Mouse (Mus musculus) ES-E14 (cell line): Measurements from ENCODE around the gene Ttc41. TPM values are rescaled to one million over a fixed set of nuclear protein-coding genes. Genes with fewer than 3 reads are reported as not detected.
"Not testable (repeated sequence)": the region's sequence is repeated elsewhere in the genome, so short reads cannot be mapped to it uniquely, and the experiment has no call there.

Experiments used
- DNase-seq: peaks from one replicate; pipeline ENCODE4 v3.0.0-alpha.2; 2013; ENCODE audit warnings: low read depth, low spot score
- H3K27ac ChIP-seq: 2 replicates; pipeline ENCODE4 v1.5.1; 2012; ENCODE audit warnings: low read depth, mild to moderate bottlenecking, low read length, moderate library complexity, mixed read lengths; ENCODE audit not compliant: poor library complexity, insufficient read depth, severe bottlenecking
- H3K36me3 ChIP-seq: 2 replicates; pipeline ENCODE4 v1.6.1; 2012; ENCODE audit warnings: mild to moderate bottlenecking, low read length, moderate library complexity, mixed read lengths; ENCODE audit not compliant: control insufficient read depth, poor library complexity, insufficient read depth, severe bottlenecking
- H3K4me1 ChIP-seq, 2 experiments: fragments of 150-350 bp in 1 of 2; sonication (generic) in 1 of 2; 2 replicates each; pipeline ENCODE4 v1.6.1; 2012; ENCODE audit warnings: low read length in 2 of 2, mild to moderate bottlenecking in 1 of 2, mixed read lengths in 1 of 2; ENCODE audit not compliant: control insufficient read depth in 2 of 2, insufficient read depth in 2 of 2, poor library complexity in 1 of 2
- H3K4me3 ChIP-seq, 2 experiments: fragments of 150-350 bp in 1 of 2; sonication (generic) in 1 of 2; 2 replicates each; pipeline ENCODE4 v1.5.1; 2012; ENCODE audit warnings: low read length in 2 of 2, low read depth in 1 of 2, mild to moderate bottlenecking in 1 of 2, mixed read lengths in 1 of 2; ENCODE audit not compliant: insufficient read depth in 1 of 2, poor library complexity in 1 of 2, severe bottlenecking in 1 of 2
- H3K9ac ChIP-seq: 2 replicates; pipeline ENCODE4 v1.6.1; 2012; ENCODE audit warnings: low read depth, mild to moderate bottlenecking, low read length, mixed read lengths; ENCODE audit not compliant: poor library complexity, insufficient read depth, severe bottlenecking
- H3K9me3 ChIP-seq: fragments of 150-350 bp; sonication (generic); 2 replicates; pipeline ENCODE4 v1.6.1; 2012; ENCODE audit warnings: low read depth, mild to moderate bottlenecking, low read length; ENCODE audit not compliant: control insufficient read depth, insufficient read depth
- CHD2 ChIP-seq: IDR thresholded peaks from 2 replicates; pipeline ENCODE4 v1.6.1; 2014; ENCODE audit warnings: mild to moderate bottlenecking, low read depth, low read length, inconsistent platforms
- HCFC1 ChIP-seq: IDR thresholded peaks from 2 replicates; pipeline ENCODE4 v1.6.1; 2012; ENCODE audit warnings: low read length, inconsistent platforms, borderline replicate concordance; ENCODE audit not compliant: insufficient read depth
- ZC3H11A ChIP-seq: IDR thresholded peaks from 2 replicates; pipeline ENCODE4 v1.6.1; 2012; ENCODE audit warnings: low read depth, mild to moderate bottlenecking, inconsistent platforms, low read length, borderline replicate concordance
- in situ Hi-C, 2 experiments: fragments of 600-800 bp; cut with MboI; formaldehyde crosslinking; loops; one replicate each; pipeline ENCODE4 v1.15.1; 2025; ENCODE audit warnings: low sequenced_read_pairs in 2 of 2, inconsistent platforms in 1 of 2; ENCODE audit not compliant: unreplicated experiment in 2 of 2
- total RNA-seq: library from RNA; depleted of rRNA; stranded (reverse); fragments of 300-350 nt; gene quantifications from 2 replicates; pipeline ENCODE4 v1.2.3, GENCODE M21; 2012; rRNA removed

Ttc41 gene
- 1.1 and 1.6 TPM in 2 replicates for total RNA-seq

DNA sequence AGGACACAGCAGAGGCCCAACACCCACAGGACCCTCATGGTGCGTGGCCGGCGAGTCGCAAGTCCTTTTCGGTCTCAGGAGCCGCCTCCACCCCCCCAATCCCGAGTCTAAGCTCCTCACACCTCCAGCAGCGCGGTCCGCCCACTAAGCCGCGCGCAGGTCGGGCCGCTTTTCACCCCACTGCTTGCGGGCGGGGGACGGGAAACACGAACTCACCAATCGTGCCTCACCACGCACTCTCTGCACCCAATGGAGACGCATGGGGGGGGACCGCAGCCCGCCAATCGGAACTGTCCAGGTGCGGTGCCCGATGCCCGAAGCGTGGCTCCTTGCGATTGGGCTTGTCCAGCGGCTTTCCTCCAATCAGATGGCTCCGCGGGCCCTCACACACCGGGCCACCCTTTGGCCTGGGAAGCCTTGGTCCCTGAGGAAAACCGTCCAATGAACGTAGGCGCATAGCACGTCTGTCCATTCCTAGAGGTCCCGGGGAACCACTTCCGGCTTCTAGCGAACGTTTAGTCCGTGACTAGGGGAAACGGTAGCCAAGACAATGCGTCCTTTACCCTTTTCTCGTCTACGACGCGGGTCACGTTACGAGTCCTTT lies at the start of gene Ttc41, which contains the start of gene Hsp90b1:
TSS of gene Ttc41 (plus strand) at position 494 of the 604 bp plus-strand sequence.
TSS of gene Hsp90b1 (minus strand) at position 192 of the 604 bp plus-strand sequence.
- DNase-seq, result peak; percentile 97
- H3K36me3 ChIP-seq, result peaks cover 31% of the 10 kb centered on the region
- in situ Hi-C loops, result no loop called here
- TF ChIP-seq CHD2 (peak; percentile 83), ZC3H11A (no peak)
- peak within 1 kb of the TSS; percentile 93 to 94 for H3K4me3 ChIP-seq
- peaks cover 0 to 2% of the 10 kb centered on the region in 2 experiments; a peak in 1 of 4 replicates for H3K4me1 ChIP-seq
- peak within 1 kb of the TSS; percentile 78 for H3K27ac ChIP-seq
- no peaks in the 10 kb centered on the region for H3K9me3 ChIP-seq
- peak within 1 kb of the TSS; percentile 98 for H3K9ac ChIP-seq

DNA sequence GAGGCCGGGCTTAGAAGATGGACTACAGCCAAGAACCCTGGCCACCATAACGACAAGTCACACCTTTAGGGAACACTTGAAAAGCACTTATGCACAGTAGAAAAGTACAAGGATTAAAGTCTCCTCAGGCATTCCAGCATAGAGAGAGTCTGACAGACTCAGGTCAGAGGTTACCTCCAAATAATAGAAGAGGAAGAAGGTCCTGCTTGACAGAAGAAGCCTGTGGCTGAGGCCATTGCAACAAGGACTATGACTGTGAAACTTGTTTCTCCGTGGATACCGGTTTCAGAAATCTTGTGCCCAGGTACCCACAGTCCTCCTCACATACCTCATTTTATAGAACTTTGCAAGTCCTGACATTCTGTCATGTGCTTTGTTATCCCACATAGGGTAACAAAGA lies 35.1 kb upstream of the Ttc41 start:
- H3K9me3 ChIP-seq, H3K9ac ChIP-seq, H3K4me3 ChIP-seq, H3K4me1 ChIP-seq, H3K27ac ChIP-seq, H3K36me3 ChIP-seq, in situ Hi-C loops, DNase-seq: not testable (repeated sequence)

DNA sequence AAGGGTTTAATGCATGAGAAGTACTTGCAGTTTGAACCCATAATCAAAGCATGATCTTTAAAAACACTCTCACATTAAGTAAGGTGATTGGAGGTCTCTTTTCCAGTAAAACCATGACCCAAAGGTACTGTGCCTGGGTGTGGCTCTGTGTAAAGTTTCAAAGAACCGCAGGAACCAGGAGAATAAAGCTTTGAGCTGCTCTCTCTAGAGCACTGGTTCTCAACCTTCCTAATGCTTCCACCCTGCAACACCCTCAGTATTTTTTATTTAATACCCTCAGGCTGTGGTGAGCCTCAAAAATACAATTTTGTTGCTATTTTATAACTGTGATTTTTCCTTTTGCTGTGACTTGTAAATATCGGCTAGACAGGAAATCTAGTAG lies 20.8 kb upstream of the Ttc41 start:
- not testable (repeated sequence) for H3K36me3 ChIP-seq, H3K27ac ChIP-seq, H3K9me3 ChIP-seq, DNase-seq, H3K9ac ChIP-seq, H3K4me1 ChIP-seq
- in situ Hi-C loops, result loop anchor here in 1 of 2 experiments (25.0 kb wide), 1 partner anchor 772 kb away; the partner anchor contains the start of gene Prdm4
- peak overlapping the region in 1 of 2 experiments; percentile 78; a peak in 1 of 4 replicates for H3K4me3 ChIP-seq

DNA sequence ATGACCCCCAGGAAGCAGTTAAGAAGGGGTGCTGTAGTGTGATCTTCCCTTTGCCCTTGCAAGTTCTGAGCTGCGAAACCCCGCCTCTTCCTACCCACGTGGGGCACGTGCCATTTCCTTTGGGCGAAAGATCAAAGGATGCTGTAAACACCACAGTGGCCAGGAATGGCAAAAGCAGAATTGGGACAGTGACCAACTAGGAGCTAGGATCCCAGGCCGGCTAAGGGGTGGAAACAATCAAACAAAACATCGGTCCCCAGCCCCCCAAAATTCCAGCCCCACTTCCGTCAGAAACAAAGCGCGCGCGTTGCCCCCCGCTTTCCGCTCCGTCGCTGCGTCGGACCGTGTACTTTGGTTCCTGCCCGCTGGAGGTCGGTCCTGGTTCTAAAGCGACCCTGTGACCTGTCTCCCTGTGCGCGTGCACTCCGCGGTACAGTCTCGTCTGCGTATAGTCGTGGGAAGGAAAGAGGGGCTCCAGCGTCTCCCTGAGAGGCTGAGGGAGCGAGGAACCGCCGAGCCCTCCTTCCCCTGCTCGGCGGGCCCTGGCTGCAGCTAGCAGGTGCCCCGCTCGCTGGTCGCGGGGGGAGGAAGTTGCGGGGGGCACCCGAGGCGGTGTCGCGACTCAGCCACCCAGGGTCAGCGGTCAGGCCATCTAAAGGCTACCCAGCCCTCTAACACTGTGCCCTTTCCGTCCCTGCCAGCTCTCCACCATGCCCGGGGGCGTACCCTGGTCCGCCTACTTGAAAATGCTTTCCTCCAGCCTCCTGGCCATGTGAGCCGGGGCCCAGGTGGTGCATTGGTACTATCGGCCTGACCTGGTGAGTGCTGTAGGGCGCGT lies 20.2 kb upstream of the Ttc41 start:
- H3K4me1 ChIP-seq, H3K36me3 ChIP-seq, H3K9me3 ChIP-seq: not testable (repeated sequence)
- H3K4me3 ChIP-seq, result peak overlapping the region; percentile 73 to 78
- TF ChIP-seq HCFC1, result peak; percentile 76; the same call in 1 of the 2 replicates
- DNase-seq, result peak; percentile 54
- peak overlapping the region; percentile 71 for H3K27ac ChIP-seq
- in situ Hi-C loops, result loop anchor here in 1 of 2 experiments (25.0 kb wide), 1 partner anchor 773 kb away; the partner anchor contains the start of gene Prdm4
- peak overlapping the region; percentile 77 for H3K9ac ChIP-seq

DNA sequence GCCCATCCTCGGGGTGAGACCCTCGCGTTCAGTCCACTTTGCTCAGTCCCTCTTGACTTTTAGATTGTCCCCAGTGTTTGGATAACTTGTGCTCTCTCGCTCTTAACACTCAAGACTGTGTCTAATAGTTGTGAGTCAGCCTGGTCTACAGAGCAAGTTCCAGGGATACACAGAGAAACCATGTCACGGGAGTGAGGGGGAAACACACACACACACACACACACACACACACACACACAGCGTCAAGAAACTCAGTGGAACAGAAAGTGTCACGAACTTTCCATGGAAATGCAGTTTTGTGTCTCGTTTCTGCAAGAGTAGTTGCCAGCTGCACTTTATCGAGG lies 19.6 kb upstream of the Ttc41 start:
- not testable (repeated sequence) for H3K4me1 ChIP-seq, H3K36me3 ChIP-seq, H3K27ac ChIP-seq, DNase-seq, H3K9me3 ChIP-seq
- in situ Hi-C loops, result loop anchor here in 1 of 2 experiments (25.0 kb wide), 1 partner anchor 774 kb away; the partner anchor contains the start of gene Prdm4
- peak overlapping the region; percentile 73 to 78 for H3K4me3 ChIP-seq
- H3K9ac ChIP-seq, result peak overlapping the region; percentile 77
